Mouse (Mus musculus): ENCODE measurements around the gene B9d2. TPM values are rescaled to one million over a fixed set of nuclear protein-coding genes. Genes with fewer than 3 reads are reported as not detected.

Gene B9d2
- polyA plus RNA-seq, 1 experiment: 37.3 TPM

DNA sequence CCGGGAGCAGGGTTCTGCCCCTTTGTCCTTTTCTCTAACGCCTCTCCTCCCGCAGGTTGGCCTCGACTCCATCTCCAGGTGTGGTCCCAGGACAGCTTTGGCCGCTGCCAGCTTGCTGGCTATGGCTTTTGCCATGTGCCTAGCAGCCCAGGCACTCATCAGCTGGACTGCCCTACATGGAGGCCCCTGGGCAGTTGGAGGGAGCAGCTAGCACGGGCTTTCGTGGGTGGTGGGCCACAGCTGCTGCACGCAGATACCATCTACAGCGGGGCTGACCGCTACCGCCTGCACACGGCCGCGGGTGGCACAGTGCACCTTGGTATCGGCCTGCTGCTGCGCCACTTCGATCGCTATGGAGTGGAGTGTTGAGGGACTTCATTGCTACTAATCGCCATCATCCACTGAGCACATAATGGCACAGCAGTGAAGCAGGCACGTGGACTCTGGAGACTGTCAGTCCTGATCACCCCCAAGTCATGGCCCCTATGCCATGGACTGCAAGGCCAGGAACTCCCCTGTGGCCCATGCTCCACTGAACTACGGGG lies 5.4 kb downstream of the B9d2 start:
- Histone ChIP-seq H3K27ac (ENCODE audit: insufficient read depth, low read length) (no peak overlapping the region), H3K4me3 (replicated peaks; ENCODE audit: insufficient read depth, low read depth, low read length) (no peak overlapping the region), H3K27me3 (ENCODE audit: control insufficient read depth, insufficient read depth, low read length) (peaks cover 5% of the 10 kb centered on the region; the same call in 1 of the 2 replicates), H3K4me1 (ENCODE audit: control insufficient read depth, insufficient read depth, low read length) (peaks cover 5% of the 10 kb centered on the region; the same call in 1 of the 2 replicates)
- WGBS: 85% methylated on average over 21 of the region's 21 CpGs
- TF ChIP-seq CTCF (IDR thresholded peaks at IDR 0.05; ENCODE audit: borderline replicate concordance, insufficient read depth, low read depth, low read length): no peak
- no peak for DNase-seq

DNA sequence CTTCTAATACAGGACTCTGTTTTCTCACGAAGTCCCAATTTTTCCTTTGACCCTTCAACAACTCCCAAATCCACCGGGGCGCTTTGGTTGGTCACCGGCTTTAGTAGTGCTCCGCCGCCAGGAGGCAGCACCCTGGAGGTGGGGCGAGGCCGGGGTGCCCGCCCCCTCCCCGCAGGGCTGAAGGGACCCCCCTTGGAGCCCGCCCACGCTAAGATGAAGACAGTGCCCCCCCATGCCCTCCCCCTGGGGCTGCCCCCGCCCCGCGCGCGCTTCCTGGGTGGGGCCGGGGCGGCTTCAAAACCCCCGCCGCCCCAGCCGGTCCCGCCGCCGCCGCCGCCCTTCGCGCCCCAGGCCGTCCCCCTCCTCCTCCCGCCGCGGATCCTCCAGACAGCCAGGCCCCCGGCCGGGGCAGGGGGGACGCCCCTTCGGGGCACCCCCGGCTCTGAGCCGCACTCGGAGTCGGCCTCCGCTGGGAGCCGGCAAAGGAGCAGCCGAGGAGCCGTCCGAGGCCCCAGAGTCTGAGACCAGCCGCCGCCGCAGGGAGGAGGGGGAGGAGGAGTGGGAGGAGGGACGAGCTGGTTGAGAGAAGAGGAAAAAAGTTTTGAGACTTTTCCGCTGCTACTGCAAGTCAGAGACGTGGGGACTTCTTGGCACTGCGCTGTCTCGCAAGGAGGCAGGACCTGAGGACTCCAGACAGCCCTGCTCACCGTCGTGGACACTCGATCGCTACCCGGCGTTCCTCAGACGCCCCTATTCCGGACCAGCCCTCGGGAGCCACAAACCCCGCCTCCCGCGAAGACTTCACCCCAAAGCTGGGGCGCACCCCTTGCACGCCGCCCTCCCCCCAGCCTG lies 6.3 kb downstream of the B9d2 start, which contains the start of gene Tgfb1:
Tgfb1 (plus strand) TSS at position 323 of the 852 bp plus-strand sequence.
- Histone ChIP-seq H3K4me1 (ENCODE audit: control insufficient read depth, insufficient read depth, low read length) (peaks cover 3% of the 10 kb centered on the region; the same call in 1 of the 2 replicates), H3K27me3 (ENCODE audit: control insufficient read depth, insufficient read depth, low read length) (peaks cover 5% of the 10 kb centered on the region; the same call in 1 of the 2 replicates), H3K4me3 (replicated peaks; ENCODE audit: insufficient read depth, low read depth, low read length) (peak within 1 kb of the TSS; percentile 46), H3K27ac (ENCODE audit: insufficient read depth, low read length) (no peak within 1 kb of the TSS)
- WGBS: 2% methylated on average over 55 of the region's 69 CpGs
- TF ChIP-seq CTCF (IDR thresholded peaks at IDR 0.05; ENCODE audit: borderline replicate concordance, insufficient read depth, low read depth, low read length): peak; percentile 27; the same call in 1 of the 2 replicates
- no peak for TF ChIP-seq POLR2A (IDR thresholded peaks at IDR 0.05; ENCODE audit: borderline replicate concordance, insufficient read depth, low read length)
- no peak for DNase-seq

DNA sequence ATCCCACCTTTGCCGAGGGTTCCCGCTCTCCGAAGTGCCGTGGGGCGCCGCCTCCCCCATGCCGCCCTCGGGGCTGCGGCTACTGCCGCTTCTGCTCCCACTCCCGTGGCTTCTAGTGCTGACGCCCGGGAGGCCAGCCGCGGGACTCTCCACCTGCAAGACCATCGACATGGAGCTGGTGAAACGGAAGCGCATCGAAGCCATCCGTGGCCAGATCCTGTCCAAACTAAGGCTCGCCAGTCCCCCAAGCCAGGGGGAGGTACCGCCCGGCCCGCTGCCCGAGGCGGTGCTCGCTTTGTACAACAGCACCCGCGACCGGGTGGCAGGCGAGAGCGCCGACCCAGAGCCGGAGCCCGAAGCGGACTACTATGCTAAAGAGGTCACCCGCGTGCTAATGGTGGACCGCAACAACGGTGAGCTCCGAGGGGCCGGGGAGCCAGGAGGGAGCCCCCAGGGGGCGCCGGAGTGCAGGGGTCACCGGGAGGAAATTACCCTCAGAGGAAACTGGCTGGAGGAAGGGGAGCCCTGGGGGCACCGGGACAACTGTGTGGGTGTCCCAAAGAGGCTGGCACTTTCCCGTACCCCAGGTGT lies 7.3 kb downstream of the B9d2 start:
- peak overlapping the region; percentile 33 for H3K4me3 ChIP-seq (replicated peaks; ENCODE audit: insufficient read depth, low read depth, low read length)
- peaks cover 5% of the 10 kb centered on the region; the same call in 1 of the 2 replicates for H3K27me3 ChIP-seq (ENCODE audit: control insufficient read depth, insufficient read depth, low read length)
- H3K27ac ChIP-seq (ENCODE audit: insufficient read depth, low read length): no peak overlapping the region
- peaks cover 3% of the 10 kb centered on the region; the same call in 1 of the 2 replicates for H3K4me1 ChIP-seq (ENCODE audit: control insufficient read depth, insufficient read depth, low read length)
- DNase-seq: peak in 1 of 2 experiments; percentile 39
- 1% methylated on average over 47 of the region's 47 CpGs for WGBS
- TF ChIP-seq CTCF (IDR thresholded peaks at IDR 0.05; ENCODE audit: borderline replicate concordance, insufficient read depth, low read depth, low read length) (no peak), POLR2A (IDR thresholded peaks at IDR 0.05; ENCODE audit: borderline replicate concordance, insufficient read depth, low read length) (no peak)

DNA sequence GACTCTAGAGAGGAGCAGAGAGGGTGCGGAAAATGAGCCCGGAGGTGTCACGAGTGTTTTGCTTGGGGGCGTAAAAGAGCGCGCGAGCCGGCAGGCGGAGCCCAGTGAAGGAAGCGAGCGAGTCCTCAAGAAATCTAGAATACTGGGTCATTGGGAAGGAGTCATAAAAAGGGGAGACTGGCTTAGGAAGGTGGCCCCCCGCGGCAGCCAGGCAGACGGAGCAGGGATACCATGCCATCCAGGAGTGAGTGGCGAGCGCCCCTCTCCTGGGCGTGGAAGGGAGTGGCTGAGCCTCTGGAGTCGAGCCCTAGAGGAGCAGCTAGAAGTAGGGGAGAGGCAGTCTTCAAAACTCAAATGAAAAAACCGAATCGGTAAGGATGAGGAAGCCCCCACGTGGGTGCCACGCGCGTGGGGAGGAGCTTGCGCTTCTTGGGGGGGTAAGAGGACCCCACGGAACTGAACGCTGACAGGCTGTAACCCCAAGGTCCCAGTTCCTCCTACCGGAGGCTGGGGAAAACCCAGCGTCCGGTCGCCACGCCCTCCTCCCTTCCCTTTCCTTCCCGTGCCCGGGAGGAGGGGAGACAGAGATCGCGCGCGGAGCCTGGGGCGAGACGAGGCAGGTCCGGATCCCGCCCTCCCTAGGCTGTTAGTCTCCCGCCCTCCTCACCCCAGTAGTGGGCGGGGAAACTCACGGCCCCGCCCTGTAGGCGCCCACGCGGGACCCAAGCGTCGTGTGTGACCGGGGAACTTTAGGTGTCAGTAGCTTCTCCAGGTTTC lies 8.4 kb downstream of the B9d2 start:
- peaks cover 5% of the 10 kb centered on the region; the same call in 1 of the 2 replicates for H3K27me3 ChIP-seq (ENCODE audit: control insufficient read depth, insufficient read depth, low read length)
- H3K27ac ChIP-seq (ENCODE audit: insufficient read depth, low read length): no peak overlapping the region

DNA sequence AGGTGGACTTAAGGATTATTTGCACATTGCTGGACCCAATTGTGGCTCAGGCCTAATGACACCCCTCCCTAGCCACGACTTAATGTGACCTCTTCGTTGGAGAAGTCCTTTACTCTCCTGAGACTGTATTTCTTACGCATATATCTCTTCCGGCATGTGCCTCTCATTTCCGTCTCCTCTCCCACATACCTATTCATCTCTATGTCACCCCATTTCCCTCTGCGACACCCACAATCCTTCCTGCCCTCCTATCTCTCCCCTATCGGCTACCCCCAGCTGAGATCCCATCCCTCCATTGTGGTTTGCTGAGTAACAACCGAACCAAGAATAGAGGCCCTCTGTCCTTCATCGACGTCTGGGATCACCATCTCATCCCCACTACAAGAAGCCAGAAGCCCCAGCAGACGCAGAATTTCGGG lies 9.0 kb downstream of the B9d2 start:
- no peak for DNase-seq
- H3K4me1 ChIP-seq (ENCODE audit: control insufficient read depth, insufficient read depth, low read length): peaks cover 3% of the 10 kb centered on the region; the same call in 1 of the 2 replicates
- 23% methylated on average over 12 of the region's 12 CpGs for WGBS
- no peak overlapping the region for H3K27ac ChIP-seq (ENCODE audit: insufficient read depth, low read length)
- peaks cover 5% of the 10 kb centered on the region; the same call in 1 of the 2 replicates for H3K27me3 ChIP-seq (ENCODE audit: control insufficient read depth, insufficient read depth, low read length)
- no peak overlapping the region for H3K4me3 ChIP-seq (replicated peaks; ENCODE audit: insufficient read depth, low read depth, low read length)
- no peak for TF ChIP-seq CTCF (IDR thresholded peaks at IDR 0.05; ENCODE audit: borderline replicate concordance, insufficient read depth, low read depth, low read length)
- TF ChIP-seq POLR2A (IDR thresholded peaks at IDR 0.05; ENCODE audit: borderline replicate concordance, insufficient read depth, low read length): no peak

More for the DNA sequence above, 8.4 kb downstream of the B9d2 start:
- peak overlapping the region; percentile 47 for H3K4me3 ChIP-seq (replicated peaks; ENCODE audit: insufficient read depth, low read depth, low read length)
- peaks cover 3% of the 10 kb centered on the region; the same call in 1 of the 2 replicates for H3K4me1 ChIP-seq (ENCODE audit: control insufficient read depth, insufficient read depth, low read length)
- WGBS: 1% methylated on average over 51 of the region's 52 CpGs
- DNase-seq: no peak
- no peak for TF ChIP-seq CTCF (IDR thresholded peaks at IDR 0.05; ENCODE audit: borderline replicate concordance, insufficient read depth, low read depth, low read length)
- no peak for TF ChIP-seq POLR2A (IDR thresholded peaks at IDR 0.05; ENCODE audit: borderline replicate concordance, insufficient read depth, low read length)

- no peak for DNase-seq
- Histone ChIP-seq H3K27me3 (ENCODE audit: control insufficient read depth, insufficient read depth, low read length) (peaks cover 5% of the 10 kb centered on the region; the same call in 1 of the 2 replicates), H3K4me3 (replicated peaks; ENCODE audit: insufficient read depth, low read depth, low read length) (no peak overlapping the region), H3K4me1 (ENCODE audit: control insufficient read depth, insufficient read depth, low read length) (peaks cover 3% of the 10 kb centered on the region; the same call in 1 of the 2 replicates), H3K27ac (ENCODE audit: insufficient read depth, low read length) (no peak overlapping the region)
- WGBS: 47% methylated on average over 5 of the region's 5 CpGs
- TF ChIP-seq CTCF (IDR thresholded peaks at IDR 0.05; ENCODE audit: borderline replicate concordance, insufficient read depth, low read depth, low read length): no peak
Observed at GRCm38 (mm10) chr7:25690051-25690450, 9.5 kb downstream of the B9d2 start.

- no peaks in the 10 kb centered on the region for H3K4me1 ChIP-seq (ENCODE audit: control insufficient read depth, insufficient read depth, low read length)
- no peaks in the 10 kb centered on the region for H3K27me3 ChIP-seq (ENCODE audit: control insufficient read depth, insufficient read depth, low read length)
- WGBS: 43% methylated on average over 8 of the region's 8 CpGs
- H3K27ac ChIP-seq (ENCODE audit: insufficient read depth, low read length): no peak overlapping the region
- H3K4me3 ChIP-seq (replicated peaks; ENCODE audit: insufficient read depth, low read depth, low read length): no peak overlapping the region
- DNase-seq: no peak
- TF ChIP-seq CTCF (IDR thresholded peaks at IDR 0.05; ENCODE audit: borderline replicate concordance, insufficient read depth, low read depth, low read length) (no peak), POLR2A (IDR thresholded peaks at IDR 0.05; ENCODE audit: borderline replicate concordance, insufficient read depth, low read length) (no peak)
Observed at GRCm38 (mm10) chr7:25694104-25694503, 13.5 kb downstream of the B9d2 start.

All from cerebellum, adult 2 months (tissue).